Mouse (Mus musculus): ENCODE results near the gene Hoxa13.

Gene Hoxa13

DNA sequence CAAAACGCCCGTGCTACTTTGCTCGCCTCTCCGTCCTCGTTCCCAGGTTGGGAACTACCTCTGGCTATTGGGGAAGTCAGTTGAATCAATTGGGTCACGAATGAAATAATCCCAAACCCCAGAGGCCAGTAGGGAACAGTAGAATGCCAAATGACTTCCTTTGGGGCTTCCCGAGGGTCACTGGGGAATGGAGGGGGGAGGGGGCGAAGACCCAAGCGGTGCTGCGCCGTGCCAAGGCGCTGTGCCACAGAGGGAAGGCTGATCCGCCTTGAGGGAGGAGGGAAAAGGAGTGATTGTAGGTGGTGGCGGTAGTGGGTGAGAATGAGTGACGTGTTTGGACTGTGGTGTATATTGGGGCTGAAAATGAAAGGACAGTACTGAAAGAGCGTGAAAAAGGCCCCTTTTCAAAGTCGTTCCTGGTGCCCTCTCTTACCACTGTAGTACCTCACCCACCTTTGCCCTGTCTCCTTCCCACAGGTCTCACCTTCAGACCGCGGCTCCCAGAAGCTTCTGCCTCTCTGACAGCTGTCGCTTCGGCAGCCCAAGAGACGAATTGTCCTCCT lies 48.0 kb downstream of the Hoxa13 start:
- no peak for DNase-seq (ENCODE audit: low spot score in 2 of 2)

DNA sequence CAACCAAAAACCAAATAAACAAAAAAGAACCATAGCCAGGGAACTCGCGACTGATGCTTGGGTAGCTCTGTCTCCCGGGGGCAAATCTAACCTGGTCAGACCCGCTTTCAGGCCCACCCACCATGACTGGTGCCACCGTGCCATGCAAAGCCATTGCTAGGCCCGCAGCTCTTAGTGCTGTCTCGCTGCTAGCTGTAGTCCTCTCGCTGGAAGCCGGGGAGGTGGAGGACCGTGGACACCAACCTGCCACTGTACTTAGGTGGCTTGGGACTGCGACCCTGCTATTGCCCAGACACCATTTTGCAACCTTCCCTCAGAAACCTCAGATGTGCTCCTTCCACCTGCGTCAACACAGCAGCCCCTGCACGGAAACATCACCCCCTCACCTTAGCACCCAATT lies 48.7 kb downstream of the Hoxa13 start:
- no peak for DNase-seq (ENCODE audit: low spot score in 2 of 2)

DNA sequence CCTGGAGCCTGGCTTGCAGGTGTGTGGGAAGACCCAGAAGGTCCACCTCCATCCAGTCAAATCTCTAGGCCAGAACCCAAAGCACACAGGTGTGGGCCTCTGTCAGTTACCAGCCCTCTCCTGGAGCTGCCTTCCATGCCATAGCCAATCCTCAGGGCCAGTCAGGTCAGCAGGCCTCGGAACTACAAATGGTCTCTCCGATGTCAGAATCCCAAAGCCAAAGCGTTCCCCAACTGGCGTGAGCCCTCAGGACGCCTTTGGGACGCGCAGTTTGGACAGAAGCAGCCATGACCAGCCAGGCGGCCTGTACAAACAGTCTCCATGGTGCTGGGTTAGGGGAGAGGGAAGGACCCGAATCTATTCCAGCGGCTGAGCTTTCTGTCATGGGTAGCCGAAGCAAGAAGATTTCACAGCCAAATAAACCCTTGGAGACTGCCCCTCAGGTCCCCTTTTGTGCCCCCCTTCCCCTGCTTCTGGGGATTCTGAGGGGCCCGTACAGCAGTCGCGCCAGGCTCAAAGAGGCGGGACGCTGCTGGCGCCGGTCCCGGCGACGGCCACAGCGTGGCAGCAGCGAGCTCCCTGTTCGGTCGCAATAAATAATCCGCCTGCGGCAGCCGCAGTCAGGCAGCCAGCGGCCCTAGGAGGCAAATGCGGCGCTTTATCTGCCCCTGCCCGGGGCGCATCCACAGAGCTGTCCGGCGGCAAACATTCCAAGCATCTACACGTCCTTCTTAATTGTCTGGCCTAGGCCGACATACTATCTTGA lies 49.3 kb downstream of the Hoxa13 start:
- DNase-seq (ENCODE audit: low spot score in 2 of 2): peak; percentile 38 to 65

- DNase-seq (ENCODE audit: low spot score in 2 of 2): no peak
Observed at GRCm38 (mm10) chr6:52209685-52210046, 51.0 kb downstream of the Hoxa13 start.

DNA sequence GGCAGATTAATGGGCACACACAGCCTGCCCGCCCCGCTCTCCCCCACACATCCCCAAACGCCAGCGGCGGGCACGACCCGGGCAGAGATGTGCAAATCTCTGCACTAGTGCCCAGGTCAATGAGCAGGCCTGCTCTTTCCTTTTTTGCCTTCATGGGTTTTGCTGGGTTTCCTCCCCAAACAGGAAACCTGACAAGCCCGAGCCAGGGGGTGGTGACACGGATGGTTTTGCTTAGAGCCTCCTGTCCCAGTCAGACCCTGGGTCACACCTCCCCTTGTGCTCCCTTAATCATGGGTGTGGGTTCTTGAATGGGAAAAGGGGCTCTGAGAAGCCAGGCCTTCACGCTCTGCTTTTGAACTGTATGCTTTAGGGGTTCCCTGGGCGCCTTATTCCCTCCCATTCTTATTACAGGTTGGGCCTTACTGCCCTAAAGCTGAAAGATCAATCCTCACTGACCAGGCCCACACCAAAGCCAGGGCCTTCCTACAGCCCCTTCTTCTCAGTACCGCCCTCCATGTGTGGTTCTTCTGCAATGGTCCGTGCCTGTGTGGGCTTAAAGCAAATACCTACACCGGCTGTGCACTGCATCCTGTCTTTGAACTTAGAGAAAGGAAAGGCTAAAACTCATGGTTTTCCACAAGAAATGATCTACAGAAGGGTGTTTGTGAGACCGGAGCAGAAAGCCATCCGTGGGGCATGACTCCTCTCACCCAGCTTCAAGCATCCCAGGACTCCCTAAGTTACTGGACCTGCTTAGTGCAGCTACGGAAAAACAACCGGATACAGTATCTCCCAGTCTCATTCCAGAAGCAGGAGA lies 51.6 kb downstream of the Hoxa13 start:
- DNase-seq (ENCODE audit: low spot score in 2 of 2): no peak

GRCm38 (mm10) chr6:52208072-52208867 lies 52.4 kb downstream of the Hoxa13 start, which contains the start of gene Hoxa6:
Hoxa6 (minus strand) TSS chr6:52208722.
- DNase-seq (ENCODE audit: low spot score in 2 of 2): no peak
